Mouse (Mus musculus) G1E (cell line): Measurements from ENCODE around the gene Ppp2r5c. TPM values are rescaled to one million over a fixed set of nuclear protein-coding genes. Genes with fewer than 3 reads are reported as not detected.

Experiments
- ATAC-seq: 2 replicates; pipeline ENCODE4 v1.8.0; 2016; ENCODE audit warnings: mild to moderate bottlenecking; ENCODE audit not compliant: insufficient number of reproducible peaks, poor library complexity, low FRiP score, severe bottlenecking; ENCODE audit errors: extremely low read depth
- DNase-seq: peaks from one replicate; pipeline ENCODE4 v3.0.0; 2012; ENCODE audit warnings: low spot score
- H3K27me3 ChIP-seq: 2 replicates; pipeline ENCODE4 v1.6.1; 2012; ENCODE audit warnings: mild to moderate bottlenecking, low read length, inconsistent platforms; ENCODE audit not compliant: insufficient read depth
- H3K36me3 ChIP-seq: replicated peaks from 2 replicates; pipeline ENCODE3; 2012; ENCODE audit warnings: mild to moderate bottlenecking, inconsistent platforms
- H3K4me1 ChIP-seq: 2 replicates; pipeline ENCODE4 v1.6.1; 2012; ENCODE audit warnings: low read depth, low read length, inconsistent platforms, mixed read lengths; ENCODE audit not compliant: insufficient read depth
- H3K4me3 ChIP-seq: 2 replicates; pipeline ENCODE4 v1.5.1; 2012; ENCODE audit warnings: low read depth, mild to moderate bottlenecking, inconsistent platforms, low read length, moderate library complexity, mixed read lengths
- H3K9me3 ChIP-seq: replicated peaks from 2 replicates; pipeline ENCODE4 v1.6.1; 2012; ENCODE audit warnings: inconsistent platforms
- CTCF ChIP-seq: IDR thresholded peaks from 2 replicates; pipeline ENCODE4 v1.5.1; 2012; ENCODE audit warnings: low read depth, low read length, inconsistent platforms, mixed read lengths
- GATA1 ChIP-seq: IDR thresholded peaks from 2 replicates; pipeline ENCODE4 v1.6.1; 2012; ENCODE audit warnings: borderline replicate concordance, low read length, inconsistent platforms, mixed read lengths
- GATA2 ChIP-seq: IDR thresholded peaks from 2 replicates; pipeline ENCODE4 v1.6.1; 2012; ENCODE audit warnings: low read depth, low read length, inconsistent platforms, borderline replicate concordance
- POLR2AphosphoS5 ChIP-seq: IDR thresholded peaks from 2 replicates; pipeline ENCODE4 v1.6.1; 2012; ENCODE audit warnings: low read depth, low read length, inconsistent platforms; ENCODE audit not compliant: insufficient replicate concordance
- TAL1 ChIP-seq: conservative IDR thresholded peaks from 2 replicates; pipeline ENCODE4 v1.6.1; 2012; ENCODE audit warnings: low read depth, low read length, inconsistent platforms, mixed read lengths
- polyA plus RNA-seq: library from polyadenylated mRNA; stranded (reverse); fragments of >175 nt; gene quantifications from 2 replicates; pipeline ENCODE4 v1.2.3, GENCODE M21; 2012
- total RNA-seq, 2 experiments: library from RNA; stranded (forward) in 1 of 2; stranded (reverse) in 1 of 2; fragments of 200-1000 nt in 1 of 2; fragments of >200 nt in 1 of 2; fragmentation: Nextera tagmentation in 1 of 2; gene quantifications; 2 replicates each; pipeline ENCODE4 v1.2.3; 2014 to 2017

Ppp2r5c gene
- total and polyA plus RNA-seq, 3 experiments, result 30.6 to 282 (median 192) TPM

GRCm38 (mm10) chr12:110497013-110497412, 50.1 kb downstream of the Ppp2r5c start:
- Histone ChIP-seq H3K27me3 (no peaks in the 10 kb centered on the region), H3K4me3 (no peak overlapping the region), H3K9me3 (no peaks in the 10 kb centered on the region), H3K36me3 (peaks cover 83% of the 10 kb centered on the region), H3K4me1 (peaks cover 49% of the 10 kb centered on the region)
- TF ChIP-seq GATA1 (no peak), GATA2 (no peak), CTCF (no peak), TAL1 (no peak), POLR2AphosphoS5 (no peak)
- no peak for ATAC-seq
- no peak for DNase-seq

- peaks cover 86% of the 10 kb centered on the region for H3K36me3 ChIP-seq
- ATAC-seq, result no peak
- H3K9me3 ChIP-seq, result no peaks in the 10 kb centered on the region
- TF ChIP-seq GATA1 (no peak), POLR2AphosphoS5 (no peak), TAL1 (no peak), GATA2 (no peak), CTCF (no peak)
- no peaks in the 10 kb centered on the region for H3K27me3 ChIP-seq
- no peak for DNase-seq
- peaks cover 54% of the 10 kb centered on the region for H3K4me1 ChIP-seq
- no peak overlapping the region for H3K4me3 ChIP-seq
Measured at GRCm38 (mm10) chr12:110497485-110497884, 50.6 kb downstream of the Ppp2r5c start.

- TF ChIP-seq GATA1, result no peak
- no peak for TF ChIP-seq CTCF
- no peak for TF ChIP-seq GATA2
- no peak for TF ChIP-seq POLR2AphosphoS5
- no peak for TF ChIP-seq TAL1
- peaks cover 65% of the 10 kb centered on the region for H3K4me1 ChIP-seq
- H3K4me3 ChIP-seq, result peak overlapping the region; percentile 39; the same call in 1 of the 2 replicates
- H3K9me3 ChIP-seq, result no peaks in the 10 kb centered on the region
- DNase-seq, result no peak
- H3K27me3 ChIP-seq, result no peaks in the 10 kb centered on the region
- peaks cover 86% of the 10 kb centered on the region for H3K36me3 ChIP-seq
- ATAC-seq, result no peak
Measured at GRCm38 (mm10) chr12:110498283-110499224, 51.6 kb downstream of the Ppp2r5c start.

GRCm38 (mm10) chr12:110499225-110499992, 52.5 kb downstream of the Ppp2r5c start:
- H3K27me3 ChIP-seq, result no peaks in the 10 kb centered on the region
- DNase-seq, result no peak
- no peak overlapping the region; the same call in 1 of the 2 replicates for H3K4me3 ChIP-seq
- peak; percentile 51 for ATAC-seq
- no peaks in the 10 kb centered on the region for H3K9me3 ChIP-seq
- H3K36me3 ChIP-seq, result peaks cover 86% of the 10 kb centered on the region
- TF ChIP-seq GATA2 (no peak), CTCF (no peak), POLR2AphosphoS5 (no peak), GATA1 (no peak), TAL1 (no peak)
- peaks cover 66% of the 10 kb centered on the region for H3K4me1 ChIP-seq

GRCm38 (mm10) chr12:110500095-110500494, 53.2 kb downstream of the Ppp2r5c start:
- peaks cover 70% of the 10 kb centered on the region for H3K4me1 ChIP-seq
- no peaks in the 10 kb centered on the region for H3K27me3 ChIP-seq
- DNase-seq, result no peak
- no peak for TF ChIP-seq GATA2
- TF ChIP-seq CTCF, result no peak
- TF ChIP-seq TAL1, result no peak
- no peak for TF ChIP-seq POLR2AphosphoS5
- TF ChIP-seq GATA1, result no peak
- peak; percentile 25; the same call in 1 of the 2 replicates for ATAC-seq
- H3K4me3 ChIP-seq, result no peak overlapping the region
- no peaks in the 10 kb centered on the region for H3K9me3 ChIP-seq
- H3K36me3 ChIP-seq, result peaks cover 88% of the 10 kb centered on the region

GRCm38 (mm10) chr12:110503406-110504144, 56.7 kb downstream of the Ppp2r5c start:
- TF ChIP-seq GATA1 (no peak), GATA2 (no peak), CTCF (no peak), POLR2AphosphoS5 (no peak), TAL1 (no peak)
- H3K27me3 ChIP-seq, result no peaks in the 10 kb centered on the region
- DNase-seq, result peak; percentile 41
- ATAC-seq, result peak; percentile 50
- H3K9me3 ChIP-seq, result no peaks in the 10 kb centered on the region
- no peak overlapping the region for H3K4me3 ChIP-seq
- H3K36me3 ChIP-seq, result peaks cover 88% of the 10 kb centered on the region
- peaks cover 58% of the 10 kb centered on the region for H3K4me1 ChIP-seq
